Mouse (Mus musculus): ENCODE data around the gene Magea3.
"Not testable (repeated sequence)": the region's sequence is repeated elsewhere in the genome, so short reads cannot be mapped to it uniquely, and the experiment has no call there.

The Magea3 gene

GRCm38 (mm10) chrX:154949405-154949804, at the start of gene Magea3:
Gene Magea3, minus strand, starts transcription at chrX:154949505.
- not testable (repeated sequence) for DNase-seq (ENCODE audit: low read depth)

DNA sequence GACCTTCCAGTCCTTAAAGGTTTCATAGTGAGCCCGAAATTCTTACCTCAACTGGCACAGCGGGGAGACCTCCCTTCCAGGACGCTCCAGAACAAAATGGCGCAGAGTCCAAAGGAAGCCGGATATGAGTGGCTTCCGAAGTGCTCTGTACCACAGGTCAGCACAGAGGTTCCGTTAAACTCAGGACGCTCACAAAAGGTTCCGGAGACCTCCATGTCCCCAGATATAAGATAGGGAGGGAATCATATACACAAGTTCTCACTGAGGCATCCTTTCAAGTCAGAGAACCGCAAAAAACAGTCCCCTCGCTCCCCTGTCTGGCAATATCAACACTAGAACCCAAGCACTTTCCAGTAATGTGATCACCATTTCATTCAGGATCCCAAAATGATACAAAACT, 46.4 kb upstream of the Magea3 start, which contains the start of gene Magea8:
Magea8 (minus strand) TSS at position 101 of the 400 bp plus-strand sequence.
- not testable (repeated sequence) for DNase-seq (ENCODE audit: low read depth)

- DNase-seq (ENCODE audit: low read depth), result not testable (repeated sequence)
These were observed 13.4 kb downstream of the Magea3 start, which contains the start of gene Magea6 for GRCm38 (mm10) chrX:154935887-154936286. Gene Magea6, minus strand, starts transcription at chrX:154935987.

All from 416B (cell line).